Mouse (Mus musculus) testis, adult 2 months (tissue): ENCODE measurements around the gene Pxdn.

Experiments used
- CTCF ChIP-seq: fragments of 200-500 bp; IDR thresholded peaks from 2 replicates; pipeline ENCODE4 v1.5.1; 2012; ENCODE audit warnings: low read depth, mild to moderate bottlenecking, inconsistent platforms, low read length, moderate library complexity; ENCODE audit not compliant: control insufficient read depth, insufficient read depth, insufficient replicate concordance
- POLR2A ChIP-seq: fragments of 200-500 bp; IDR thresholded peaks from 2 replicates; pipeline ENCODE4 v1.6.1; 2012; ENCODE audit warnings: low read depth, mild to moderate bottlenecking, inconsistent platforms, low read length, moderate library complexity; ENCODE audit not compliant: control insufficient read depth

GRCm38 (mm10) chr12:29951485-29951884 lies 14.1 kb downstream of the Pxdn start:
- TF ChIP-seq CTCF (no peak), POLR2A (no peak)
